Mouse (Mus musculus) limb, embryonic 12.5 days (tissue): Measurements from ENCODE around the gene Celsr1. TPM values are rescaled to one million over a fixed set of nuclear protein-coding genes. Genes with fewer than 3 reads are reported as not detected.

Experiments used
- ATAC-seq: fragments of 200-750 bp; cut with Nextera tagmentation; 2 replicates; pipeline ENCODE4 v1.8.0; 2017; ENCODE audit warnings: low read depth, moderate TSS enrichment; ENCODE audit not compliant: insufficient number of reproducible peaks, insufficient read depth, low FRiP score, low TSS enrichment
- H3K27ac ChIP-seq: fragments of 300-500 bp; sonication (generic); 2 replicates; pipeline ENCODE4 v1.5.1; 2016; ENCODE audit warnings: mild to moderate bottlenecking, moderate library complexity
- H3K27me3 ChIP-seq: fragments of 300-500 bp; sonication (generic); 2 replicates; pipeline ENCODE4 v1.6.1; 2016; ENCODE audit warnings: mild to moderate bottlenecking, moderate library complexity
- H3K36me3 ChIP-seq: fragments of 300-500 bp; sonication (generic); 2 replicates; pipeline ENCODE4 v1.6.1; 2016; ENCODE audit warnings: mild to moderate bottlenecking, moderate library complexity
- H3K4me1 ChIP-seq: fragments of 300-500 bp; sonication (generic); replicated peaks from 2 replicates; pipeline ENCODE4 v1.6.1; 2016
- H3K4me2 ChIP-seq: fragments of 300-500 bp; sonication (generic); 2 replicates; pipeline ENCODE4 v1.6.1; 2016; ENCODE audit warnings: mild to moderate bottlenecking, moderate library complexity
- H3K4me3 ChIP-seq: fragments of 300-500 bp; sonication (generic); replicated peaks from 2 replicates; pipeline ENCODE4 v1.5.1; 2016; ENCODE audit warnings: mild to moderate bottlenecking
- H3K9ac ChIP-seq: fragments of 300-500 bp; sonication (generic); replicated peaks from 2 replicates; pipeline ENCODE4 v1.6.1; 2016; ENCODE audit warnings: mild to moderate bottlenecking, moderate library complexity
- H3K9me3 ChIP-seq: fragments of 300-500 bp; sonication (generic); 2 replicates; pipeline ENCODE4 v1.6.1; 2016; ENCODE audit warnings: mild to moderate bottlenecking, moderate library complexity
- WGBS: fragments of 180-500 bp; shearing (Covaris S2); methylation state at CpG from one replicate; pipeline ENCODE4 v1.1.7; 2016; 5-methylcytosine and 5-hydroxymethylcytosine counted together
- polyA plus RNA-seq: library from polyadenylated mRNA; unstranded; fragments of >200 nt; fragmentation: Nextera tagmentation; extraction: Ambion mirVana; gene quantifications from 2 replicates; pipeline ENCODE4 v1.2.1, GENCODE M21; 2016

Gene Celsr1
- polyA plus RNA-seq, 1 experiment from 2014 or later = 1.9 TPM

- Histone ChIP-seq H3K27me3 (no peaks in the 10 kb centered on the region), H3K9me3 (no peaks in the 10 kb centered on the region), H3K4me3 (no peak overlapping the region), H3K27ac (peak overlapping the region; percentile 66; the same call in 1 of the 2 replicates), H3K4me2 (no peak overlapping the region), H3K36me3 (no peaks in the 10 kb centered on the region), H3K4me1 (peaks cover 18% of the 10 kb centered on the region), H3K9ac (no peak overlapping the region)
- WGBS = 72% methylated on average over 16 of the region's 16 CpGs
- no peak for ATAC-seq
Observed at GRCm38 (mm10) chr15:85949421-85950164, 84.0 kb downstream of the Celsr1 start.

- Histone ChIP-seq H3K4me3 (no peak overlapping the region), H3K9me3 (no peaks in the 10 kb centered on the region), H3K9ac (no peak overlapping the region), H3K27ac (peak overlapping the region; percentile 25; the same call in 1 of the 2 replicates), H3K36me3 (no peaks in the 10 kb centered on the region), H3K4me1 (peaks cover 18% of the 10 kb centered on the region), H3K4me2 (no peak overlapping the region), H3K27me3 (no peaks in the 10 kb centered on the region)
- WGBS = 74% methylated on average over 8 of the region's 8 CpGs
- no peak for ATAC-seq
Observed at GRCm38 (mm10) chr15:85947967-85948366, 85.6 kb downstream of the Celsr1 start.

GRCm38 (mm10) chr15:85947541-85947940 is 86.0 kb downstream of the Celsr1 start:
- H3K4me2 ChIP-seq = no peak overlapping the region
- no peaks in the 10 kb centered on the region for H3K9me3 ChIP-seq
- no peak for ATAC-seq
- H3K27me3 ChIP-seq = no peaks in the 10 kb centered on the region
- H3K9ac ChIP-seq = no peak overlapping the region
- no peak overlapping the region for H3K4me3 ChIP-seq
- no peaks in the 10 kb centered on the region for H3K36me3 ChIP-seq
- peaks cover 18% of the 10 kb centered on the region for H3K4me1 ChIP-seq
- WGBS = 66% methylated on average over 9 of the region's 9 CpGs
- H3K27ac ChIP-seq = no peak overlapping the region

GRCm38 (mm10) chr15:85935627-85936049 is 97.9 kb downstream of the Celsr1 start:
- no peak overlapping the region for H3K4me2 ChIP-seq
- no peaks in the 10 kb centered on the region for H3K36me3 ChIP-seq
- peak; percentile 71; the same call in 1 of the 2 replicates for ATAC-seq
- peaks cover 14% of the 10 kb centered on the region for H3K4me1 ChIP-seq
- no peak overlapping the region for H3K4me3 ChIP-seq
- no peaks in the 10 kb centered on the region for H3K27me3 ChIP-seq
- H3K9ac ChIP-seq = no peak overlapping the region
- peak overlapping the region; percentile 45; the same call in 1 of the 2 replicates for H3K27ac ChIP-seq
- WGBS = 11% methylated on average over 5 of the region's 5 CpGs
- no peaks in the 10 kb centered on the region for H3K9me3 ChIP-seq

GRCm38 (mm10) chr15:85928161-85928560 is 105.4 kb downstream of the Celsr1 start:
- Histone ChIP-seq H3K4me1 (0 out of 2 replicates have a peak, but pooled peaks cover 3% of the 10 kb centered on the region), H3K9ac (no peak overlapping the region), H3K27ac (no peak overlapping the region), H3K36me3 (no peaks in the 10 kb centered on the region), H3K9me3 (no peaks in the 10 kb centered on the region), H3K4me2 (no peak overlapping the region), H3K27me3 (no peaks in the 10 kb centered on the region), H3K4me3 (no peak overlapping the region)
- no peak for ATAC-seq
- WGBS = 84% methylated on average over 12 of the region's 12 CpGs

GRCm38 (mm10) chr15:85921855-85922254 is 111.7 kb downstream of the Celsr1 start:
- H3K4me3 ChIP-seq = no peak overlapping the region
- no peaks in the 10 kb centered on the region for H3K36me3 ChIP-seq
- WGBS = 90% methylated on average over 11 of the region's 11 CpGs
- peaks cover 9% of the 10 kb centered on the region; the same call in 1 of the 2 replicates for H3K4me1 ChIP-seq
- H3K9ac ChIP-seq = no peak overlapping the region
- H3K27ac ChIP-seq = no peak overlapping the region
- no peaks in the 10 kb centered on the region for H3K27me3 ChIP-seq
- H3K4me2 ChIP-seq = no peak overlapping the region
- no peaks in the 10 kb centered on the region for H3K9me3 ChIP-seq
- ATAC-seq = no peak

- Histone ChIP-seq H3K4me2 (no peak overlapping the region), H3K27me3 (no peaks in the 10 kb centered on the region), H3K4me1 (peaks cover 6% of the 10 kb centered on the region; the same call in 1 of the 2 replicates), H3K4me3 (no peak overlapping the region), H3K27ac (no peak overlapping the region), H3K9me3 (no peaks in the 10 kb centered on the region), H3K9ac (no peak overlapping the region), H3K36me3 (0 out of 2 replicates have a peak, but pooled peaks cover 3% of the 10 kb centered on the region)
- WGBS = 83% methylated on average over 8 of the region's 8 CpGs
- ATAC-seq = no peak
Observed at GRCm38 (mm10) chr15:85919892-85920248, 113.7 kb downstream of the Celsr1 start.

GRCm38 (mm10) chr15:85919191-85919891 is 114.2 kb downstream of the Celsr1 start:
- no peak overlapping the region for H3K4me3 ChIP-seq
- no peak overlapping the region for H3K27ac ChIP-seq
- peaks cover 6% of the 10 kb centered on the region; the same call in 1 of the 2 replicates for H3K4me1 ChIP-seq
- 62% methylated on average over 8 of the region's 8 CpGs for WGBS
- H3K4me2 ChIP-seq = no peak overlapping the region
- H3K27me3 ChIP-seq = no peaks in the 10 kb centered on the region
- H3K9me3 ChIP-seq = no peaks in the 10 kb centered on the region
- no peak overlapping the region for H3K9ac ChIP-seq
- H3K36me3 ChIP-seq = 0 out of 2 replicates have a peak, but pooled peaks cover 3% of the 10 kb centered on the region
- no peak for ATAC-seq

- Histone ChIP-seq H3K9ac (no peak overlapping the region), H3K27me3 (no peaks in the 10 kb centered on the region), H3K4me3 (no peak overlapping the region), H3K4me2 (no peak overlapping the region), H3K4me1 (0 out of 2 replicates have a peak, but pooled peaks cover 3% of the 10 kb centered on the region), H3K36me3 (0 out of 2 replicates have a peak, but pooled peaks cover 3% of the 10 kb centered on the region), H3K9me3 (no peaks in the 10 kb centered on the region), H3K27ac (no peak overlapping the region)
- 37% methylated on average over 2 of the region's 2 CpGs for WGBS
- ATAC-seq = no peak
Observed at GRCm38 (mm10) chr15:85913605-85914004, 120.0 kb downstream of the Celsr1 start.

GRCm38 (mm10) chr15:85909931-85910330 is 123.6 kb downstream of the Celsr1 start:
- no peak for ATAC-seq
- H3K27ac ChIP-seq = peak overlapping the region; percentile 35; the same call in 1 of the 2 replicates
- no peak overlapping the region for H3K4me3 ChIP-seq
- WGBS = 61% methylated on average over 10 of the region's 10 CpGs
- no peak overlapping the region for H3K4me2 ChIP-seq
- H3K36me3 ChIP-seq = no peaks in the 10 kb centered on the region
- H3K9ac ChIP-seq = no peak overlapping the region
- no peaks in the 10 kb centered on the region for H3K27me3 ChIP-seq
- no peaks in the 10 kb centered on the region for H3K9me3 ChIP-seq
- 0 out of 2 replicates have a peak, but pooled peaks cover 3% of the 10 kb centered on the region for H3K4me1 ChIP-seq

GRCm38 (mm10) chr15:85909492-85909829 is 124.1 kb downstream of the Celsr1 start:
- H3K36me3 ChIP-seq = no peaks in the 10 kb centered on the region
- WGBS = 94% methylated on average over 3 of the region's 3 CpGs
- no peak overlapping the region for H3K9ac ChIP-seq
- no peaks in the 10 kb centered on the region for H3K27me3 ChIP-seq
- H3K27ac ChIP-seq = no peak overlapping the region
- H3K4me2 ChIP-seq = no peak overlapping the region
- no peak overlapping the region for H3K4me3 ChIP-seq
- no peak for ATAC-seq
- H3K4me1 ChIP-seq = 0 out of 2 replicates have a peak, but pooled peaks cover 3% of the 10 kb centered on the region
- no peaks in the 10 kb centered on the region for H3K9me3 ChIP-seq
